Mouse (Mus musculus) forebrain, embryonic 14.5 days (tissue): ENCODE measurements at regions not wholly inside any gene's neighbourhood (a gene's known extent, or its start where the extent isn't known, plus 50 kb on each side); places are given as distances from the start of the nearest gene placed in this dataset.

Experiments used
- ATAC-seq: fragments of 200-750 bp; cut with Nextera tagmentation; 2 replicates; pipeline ENCODE4 v1.8.0; 2017; ENCODE audit warnings: mild to moderate bottlenecking, moderate library complexity
- DNase-seq: peaks from one replicate; pipeline ENCODE4 v3.0.0-alpha.2; 2015; ENCODE audit warnings: low spot score
- H3K27ac ChIP-seq: fragments of 300-500 bp; sonication (generic); 2 replicates; pipeline ENCODE4 v1.5.1; 2014; ENCODE audit warnings: low read depth, mild to moderate bottlenecking, control low read depth, low read length, moderate library complexity
- H3K27me3 ChIP-seq: fragments of 300-500 bp; sonication (generic); replicated peaks from 2 replicates; pipeline ENCODE4 v1.6.1; 2014; ENCODE audit warnings: low read length, control low read depth, mixed read lengths; ENCODE audit not compliant: control insufficient read depth, insufficient read depth
- H3K36me3 ChIP-seq: fragments of 300-500 bp; sonication (generic); 2 replicates; pipeline ENCODE4 v1.6.1; 2014; ENCODE audit warnings: low read length, control low read depth; ENCODE audit not compliant: control insufficient read depth, insufficient read depth
- H3K4me1 ChIP-seq: fragments of 300-500 bp; sonication (generic); 2 replicates; pipeline ENCODE4 v1.6.1; 2014; ENCODE audit warnings: antibody characterized with exemption, low read length, control low read depth; ENCODE audit not compliant: control insufficient read depth, insufficient read depth
- H3K4me2 ChIP-seq: fragments of 300-500 bp; sonication (generic); 2 replicates; pipeline ENCODE4 v1.6.1; 2014; ENCODE audit warnings: mild to moderate bottlenecking, control low read depth, low read length
- H3K4me3 ChIP-seq: fragments of 300-500 bp; sonication (generic); 2 replicates; pipeline ENCODE4 v1.5.1; 2014; ENCODE audit warnings: low read depth, low read length, control low read depth
- H3K9ac ChIP-seq: fragments of 300-500 bp; sonication (generic); 2 replicates; pipeline ENCODE4 v1.6.1; 2014; ENCODE audit warnings: mild to moderate bottlenecking, low read length, control low read depth, moderate library complexity
- H3K9me3 ChIP-seq: fragments of 300-500 bp; sonication (generic); replicated peaks from 2 replicates; pipeline ENCODE4 v1.6.1; 2016; ENCODE audit warnings: low read length, control low read depth, mixed read lengths; ENCODE audit not compliant: control insufficient read depth
- WGBS: fragments of 180-500 bp; shearing (Covaris S2); extraction: QIAGEN DNeasy Blood & Tissue Kit; methylation state at CpG from one replicate; pipeline ENCODE4 v1.1.7; 2014; 5-methylcytosine and 5-hydroxymethylcytosine counted together

GRCm38 (mm10) chr4:17629367-17629766 lies 1975.9 kb upstream of the Gm12353 start:
- DNase-seq (no peak), ATAC-seq (no peak)
- Histone ChIP-seq H3K27ac (no peak overlapping the region), H3K4me1 (no peaks in the 10 kb centered on the region), H3K9me3 (no peaks in the 10 kb centered on the region), H3K4me3 (no peak overlapping the region), H3K27me3 (no peaks in the 10 kb centered on the region), H3K4me2 (no peak overlapping the region), H3K9ac (no peak overlapping the region), H3K36me3 (no peaks in the 10 kb centered on the region)
- 70% methylated on average over 1 of the region's 1 CpGs for WGBS

GRCm38 (mm10) chr4:17635549-17636530 lies 1969.4 kb upstream of the Gm12353 start:
- peak; percentile 94 for ATAC-seq
- H3K4me2 ChIP-seq: no peak overlapping the region

GRCm38 (mm10) chr4:17646712-17647111 lies 1958.5 kb upstream of the Gm12353 start:
- Histone ChIP-seq H3K27me3 (no peaks in the 10 kb centered on the region), H3K36me3 (no peaks in the 10 kb centered on the region), H3K4me1 (no peaks in the 10 kb centered on the region), H3K27ac (no peak overlapping the region), H3K4me3 (no peak overlapping the region), H3K4me2 (no peak overlapping the region), H3K9ac (no peak overlapping the region), H3K9me3 (no peaks in the 10 kb centered on the region)
- DNase-seq (no peak), ATAC-seq (no peak)

More at GRCm38 (mm10) chr4:17635549-17636530, 1969.4 kb upstream of the Gm12353 start:
- no peaks in the 10 kb centered on the region for H3K27me3 ChIP-seq
- 0 out of 2 replicates have a peak, but pooled peaks cover 3% of the 10 kb centered on the region for H3K4me1 ChIP-seq
- no peaks in the 10 kb centered on the region for H3K36me3 ChIP-seq
- no peak overlapping the region for H3K9ac ChIP-seq
- no peaks in the 10 kb centered on the region for H3K9me3 ChIP-seq
- H3K27ac ChIP-seq: peak overlapping the region; percentile 66; the same call in 1 of the 2 replicates
- no peak overlapping the region for H3K4me3 ChIP-seq
- DNase-seq: peak; percentile 83
- WGBS: 53% methylated on average over 5 of the region's 5 CpGs

- 92% methylated on average over 2 of the region's 2 CpGs for WGBS
- Histone ChIP-seq H3K9ac (no peak overlapping the region), H3K9me3 (no peaks in the 10 kb centered on the region), H3K27me3 (no peaks in the 10 kb centered on the region), H3K4me1 (no peaks in the 10 kb centered on the region), H3K27ac (no peak overlapping the region), H3K4me2 (no peak overlapping the region), H3K4me3 (no peak overlapping the region), H3K36me3 (no peaks in the 10 kb centered on the region)
- DNase-seq: no peak
- ATAC-seq: no peak
Observed at GRCm38 (mm10) chr4:17649350-17649749, 1955.9 kb upstream of the Gm12353 start.

- ATAC-seq (no peak), DNase-seq (no peak)
- Histone ChIP-seq H3K4me1 (no peaks in the 10 kb centered on the region), H3K27me3 (no peaks in the 10 kb centered on the region), H3K9me3 (no peaks in the 10 kb centered on the region), H3K27ac (no peak overlapping the region), H3K9ac (no peak overlapping the region), H3K36me3 (no peaks in the 10 kb centered on the region), H3K4me2 (no peak overlapping the region), H3K4me3 (no peak overlapping the region)
Observed at GRCm38 (mm10) chr4:17653551-17653950, 1951.7 kb upstream of the Gm12353 start.

GRCm38 (mm10) chr4:17667267-17667850 lies 1937.9 kb upstream of the Gm12353 start:
- 88% methylated on average over 1 of the region's 1 CpGs for WGBS
- ATAC-seq (no peak), DNase-seq (no peak)
- H3K4me1 ChIP-seq: no peaks in the 10 kb centered on the region
- H3K36me3 ChIP-seq: no peaks in the 10 kb centered on the region
- H3K9ac ChIP-seq: no peak overlapping the region
- no peaks in the 10 kb centered on the region for H3K9me3 ChIP-seq
- H3K4me3 ChIP-seq: no peak overlapping the region
- H3K4me2 ChIP-seq: no peak overlapping the region
- no peaks in the 10 kb centered on the region for H3K27me3 ChIP-seq
- no peak overlapping the region for H3K27ac ChIP-seq
